Mouse (Mus musculus) intestine, embryonic 15.5 days (tissue): ENCODE measurements around the gene Nr1h2. TPM values are rescaled to one million over a fixed set of nuclear protein-coding genes. Genes with fewer than 3 reads are reported as not detected.

Experiments
- ATAC-seq: fragments of 200-750 bp; cut with Nextera tagmentation; 2 replicates; pipeline ENCODE4 v1.8.0; 2017; ENCODE audit warnings: moderate TSS enrichment, moderate library complexity
- H3K27ac ChIP-seq: fragments of 300-500 bp; sonication (generic); 2 replicates; pipeline ENCODE4 v1.5.1; 2015; ENCODE audit warnings: mild to moderate bottlenecking, inconsistent platforms
- H3K27me3 ChIP-seq: fragments of 300-500 bp; sonication (generic); replicated peaks from 2 replicates; pipeline ENCODE4 v1.6.1; 2015; ENCODE audit warnings: inconsistent platforms
- H3K36me3 ChIP-seq: fragments of 300-500 bp; sonication (generic); 2 replicates; pipeline ENCODE4 v1.6.1; 2015; ENCODE audit warnings: inconsistent platforms
- H3K4me1 ChIP-seq: fragments of 300-500 bp; sonication (generic); replicated peaks from 2 replicates; pipeline ENCODE4 v1.6.1; 2015; ENCODE audit warnings: inconsistent platforms
- H3K4me2 ChIP-seq: fragments of 300-500 bp; sonication (generic); replicated peaks from 2 replicates; pipeline ENCODE4 v1.6.1; 2015; ENCODE audit warnings: mild to moderate bottlenecking, inconsistent platforms
- H3K4me3 ChIP-seq: fragments of 300-500 bp; sonication (generic); replicated peaks from 2 replicates; pipeline ENCODE4 v1.5.1; 2015; ENCODE audit warnings: inconsistent platforms
- H3K9ac ChIP-seq: fragments of 300-500 bp; sonication (generic); 2 replicates; pipeline ENCODE4 v1.6.1; 2015; ENCODE audit warnings: inconsistent platforms
- H3K9me3 ChIP-seq: fragments of 300-500 bp; sonication (generic); 2 replicates; pipeline ENCODE4 v1.6.1; 2016; ENCODE audit warnings: inconsistent platforms
- WGBS: fragments of 180-500 bp; shearing (Covaris S2); methylation state at CpG from one replicate; pipeline ENCODE4 v1.1.7; 2015; 5-methylcytosine and 5-hydroxymethylcytosine counted together
- polyA plus RNA-seq: library from polyadenylated mRNA; unstranded; fragments of >200 nt; fragmentation: Nextera tagmentation; extraction: Ambion mirVana; gene quantifications from 2 replicates; pipeline ENCODE4 v1.2.1, GENCODE M21; 2015

The Nr1h2 gene
- polyA plus RNA-seq, 1 experiment from 2014 or later, result 66.3 TPM

DNA sequence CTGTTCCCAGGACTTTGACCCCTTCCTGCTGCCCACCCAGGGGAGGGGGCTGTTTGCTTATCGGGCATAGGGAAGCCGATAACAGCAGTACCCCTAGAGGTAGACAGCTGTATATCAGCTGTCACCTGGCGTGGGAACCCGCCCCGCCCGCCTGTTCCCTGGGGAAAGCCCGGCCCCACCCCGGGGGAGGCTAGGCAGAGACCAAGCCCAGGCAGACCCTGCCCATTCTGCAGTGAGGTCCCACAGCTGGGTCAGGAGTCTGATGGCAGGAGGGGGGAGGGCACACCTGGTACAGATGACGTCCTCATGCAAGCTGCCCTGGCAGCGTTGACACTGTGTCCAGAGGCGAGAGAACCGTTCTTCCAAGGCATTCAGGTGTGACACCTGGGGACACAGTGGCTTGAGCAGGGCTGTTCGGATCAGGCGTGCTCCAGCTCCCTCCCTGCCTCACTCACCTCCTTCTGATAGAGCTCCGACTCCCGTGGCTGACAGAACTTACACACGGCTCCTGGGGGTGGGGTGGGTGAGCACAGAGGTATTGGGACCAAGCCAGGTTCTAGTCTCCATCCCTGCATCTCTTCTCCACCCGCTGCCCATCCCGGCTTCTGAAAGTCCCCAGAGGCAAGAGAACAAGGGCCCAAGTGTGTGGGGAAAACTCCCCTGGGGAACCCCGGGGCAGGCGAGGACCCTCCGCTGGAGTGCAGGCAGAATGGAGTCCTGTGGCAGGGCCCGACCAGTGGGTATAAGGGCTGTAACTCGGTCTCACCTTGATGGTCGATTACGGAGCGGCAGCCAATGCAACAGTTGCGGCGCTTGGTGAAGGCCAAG lies 20.6 kb downstream of the Nr1h2 start:
- no peak overlapping the region for H3K4me3 ChIP-seq
- H3K27ac ChIP-seq, result no peak overlapping the region
- no peaks in the 10 kb centered on the region for H3K9me3 ChIP-seq
- no peak overlapping the region for H3K9ac ChIP-seq
- WGBS, result 72% methylated on average over 29 of the region's 29 CpGs
- H3K4me2 ChIP-seq, result no peak overlapping the region
- peaks cover 36% of the 10 kb centered on the region for H3K36me3 ChIP-seq
- H3K4me1 ChIP-seq, result no peaks in the 10 kb centered on the region; the same call in 1 of the 2 replicates
- H3K27me3 ChIP-seq, result no peaks in the 10 kb centered on the region; the same call in 1 of the 2 replicates
- peak; percentile 44 for ATAC-seq

DNA sequence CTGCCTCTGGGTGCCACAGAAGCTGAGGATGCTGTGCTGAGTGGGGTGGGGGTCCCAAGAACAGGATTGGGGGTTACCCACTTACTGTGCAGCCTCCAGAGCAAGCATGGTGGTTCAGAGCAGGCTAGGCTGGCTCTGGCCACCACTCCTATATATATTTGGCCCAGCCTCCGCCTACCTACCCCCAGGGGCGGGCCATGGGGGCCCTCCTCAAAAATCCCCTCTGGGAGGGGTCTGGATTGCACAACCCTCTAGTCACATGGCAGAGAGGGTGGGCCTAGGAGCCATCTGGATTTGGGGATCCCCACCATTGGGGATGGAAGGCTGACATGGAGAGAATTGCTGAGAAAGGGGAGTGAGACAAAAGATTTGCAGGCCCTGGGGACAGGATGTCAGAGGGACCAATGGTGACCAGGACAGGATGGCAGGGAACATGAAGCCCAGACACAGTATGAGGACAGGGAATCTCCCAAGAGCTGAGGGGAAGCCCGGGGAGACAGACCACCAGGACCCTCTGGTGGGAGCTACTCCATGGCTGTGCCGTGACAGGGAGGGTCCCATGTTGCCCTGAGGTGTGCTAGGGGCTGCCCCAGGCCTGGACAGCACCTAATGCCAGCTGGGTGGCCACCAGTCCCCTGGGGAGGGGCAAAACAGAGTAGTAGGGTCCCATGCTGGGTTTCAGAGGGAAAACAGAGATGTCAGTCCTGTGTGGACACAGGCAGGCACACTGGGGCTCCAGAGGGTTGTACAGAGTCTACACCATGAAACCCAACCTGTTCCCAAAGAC lies 21.6 kb downstream of the Nr1h2 start, which contains the start of gene Spib:
Spib (minus strand) TSS at position 126 of the 787 bp plus-strand sequence.
- Histone ChIP-seq H3K27ac (no peak within 1 kb of the TSS), H3K27me3 (no peaks in the 10 kb centered on the region; the same call in 1 of the 2 replicates), H3K4me3 (no peak within 1 kb of the TSS), H3K9ac (no peak within 1 kb of the TSS), H3K36me3 (peaks cover 27% of the 10 kb centered on the region), H3K4me1 (peaks cover 4% of the 10 kb centered on the region; the same call in 1 of the 2 replicates), H3K9me3 (no peaks in the 10 kb centered on the region), H3K4me2 (no peak within 1 kb of the TSS)
- WGBS, result 79% methylated on average over 4 of the region's 4 CpGs
- ATAC-seq, result no peak

DNA sequence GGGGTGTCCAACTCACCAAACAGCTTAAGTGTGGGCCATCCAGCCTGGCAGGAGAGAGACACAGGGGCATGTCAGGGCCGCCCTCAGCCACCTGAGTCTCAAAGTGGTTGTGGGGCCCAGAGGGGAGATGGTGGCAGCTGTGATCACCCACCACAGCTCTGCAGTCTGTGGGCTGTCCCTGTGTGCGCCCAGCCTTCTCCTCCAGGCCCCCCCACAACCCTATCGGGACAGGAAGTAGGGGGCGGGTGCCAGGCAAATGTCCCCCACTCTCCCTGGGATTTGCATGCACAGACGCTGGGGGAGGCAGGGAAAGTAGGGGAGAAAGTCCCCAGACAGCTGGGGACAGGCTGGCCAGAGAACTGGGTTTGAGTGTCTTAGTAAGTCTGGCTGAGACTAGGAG lies 22.5 kb downstream of the Nr1h2 start:
- Histone ChIP-seq H3K4me3 (no peak overlapping the region), H3K9ac (no peak overlapping the region), H3K36me3 (peaks cover 24% of the 10 kb centered on the region), H3K4me2 (no peak overlapping the region), H3K27me3 (peaks cover 6% of the 10 kb centered on the region; the same call in 1 of the 2 replicates), H3K9me3 (no peaks in the 10 kb centered on the region), H3K27ac (no peak overlapping the region), H3K4me1 (peaks cover 4% of the 10 kb centered on the region; the same call in 1 of the 2 replicates)
- 41% methylated on average over 5 of the region's 5 CpGs for WGBS
- ATAC-seq, result no peak

DNA sequence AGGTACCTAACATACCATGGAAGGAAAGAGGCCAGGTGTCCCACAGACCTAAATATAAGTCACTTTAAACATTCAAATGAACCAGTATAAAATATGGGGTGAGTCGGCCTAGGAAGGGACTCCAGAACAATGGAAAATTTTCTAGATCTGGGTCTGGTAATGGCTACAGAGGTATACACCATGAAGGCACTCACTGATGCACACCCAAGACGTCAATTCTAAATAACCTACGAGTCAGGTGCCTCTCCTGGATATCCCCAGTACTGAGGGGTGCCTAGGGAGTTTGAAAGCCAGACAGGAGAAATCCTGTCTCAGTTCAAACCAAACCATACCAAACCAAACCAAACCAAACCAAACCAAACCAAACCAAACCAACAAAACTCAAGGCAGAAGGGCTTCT lies 23.2 kb downstream of the Nr1h2 start:
- Histone ChIP-seq H3K9ac (no peak overlapping the region), H3K4me3 (no peak overlapping the region), H3K27me3 (peaks cover 7% of the 10 kb centered on the region; the same call in 1 of the 2 replicates), H3K4me1 (peaks cover 4% of the 10 kb centered on the region), H3K27ac (no peak overlapping the region), H3K36me3 (peaks cover 17% of the 10 kb centered on the region), H3K4me2 (no peak overlapping the region), H3K9me3 (no peaks in the 10 kb centered on the region)
- no peak for ATAC-seq
- 82% methylated on average over 3 of the region's 3 CpGs for WGBS

DNA sequence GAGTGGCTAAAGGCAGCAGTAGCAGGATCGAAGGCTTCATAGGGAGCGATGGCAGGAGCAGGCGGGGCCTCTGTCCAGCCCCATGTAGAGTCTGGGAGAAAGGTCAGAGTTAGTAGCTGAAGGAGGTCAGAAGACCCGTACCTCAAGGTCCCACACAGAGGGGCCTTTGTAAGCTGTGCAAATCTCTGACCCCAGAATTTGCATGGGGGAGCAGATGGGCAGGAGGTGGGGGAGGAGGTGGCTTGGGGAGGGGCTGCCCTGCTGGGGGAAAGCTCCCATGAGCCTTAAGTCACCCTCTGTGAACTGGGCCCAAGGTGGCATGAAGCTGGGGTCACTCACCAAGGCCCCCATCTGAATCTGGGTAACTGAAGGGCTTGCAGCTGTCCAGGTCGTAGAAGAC lies 24.2 kb downstream of the Nr1h2 start:
- no peak overlapping the region for H3K9ac ChIP-seq
- H3K9me3 ChIP-seq, result no peaks in the 10 kb centered on the region
- WGBS, result 63% methylated on average over 5 of the region's 5 CpGs
- peaks cover 14% of the 10 kb centered on the region for H3K4me1 ChIP-seq
- H3K36me3 ChIP-seq, result peaks cover 15% of the 10 kb centered on the region
- H3K27me3 ChIP-seq, result peaks cover 14% of the 10 kb centered on the region
- H3K4me2 ChIP-seq, result no peak overlapping the region
- ATAC-seq, result no peak
- no peak overlapping the region for H3K27ac ChIP-seq
- no peak overlapping the region for H3K4me3 ChIP-seq

DNA sequence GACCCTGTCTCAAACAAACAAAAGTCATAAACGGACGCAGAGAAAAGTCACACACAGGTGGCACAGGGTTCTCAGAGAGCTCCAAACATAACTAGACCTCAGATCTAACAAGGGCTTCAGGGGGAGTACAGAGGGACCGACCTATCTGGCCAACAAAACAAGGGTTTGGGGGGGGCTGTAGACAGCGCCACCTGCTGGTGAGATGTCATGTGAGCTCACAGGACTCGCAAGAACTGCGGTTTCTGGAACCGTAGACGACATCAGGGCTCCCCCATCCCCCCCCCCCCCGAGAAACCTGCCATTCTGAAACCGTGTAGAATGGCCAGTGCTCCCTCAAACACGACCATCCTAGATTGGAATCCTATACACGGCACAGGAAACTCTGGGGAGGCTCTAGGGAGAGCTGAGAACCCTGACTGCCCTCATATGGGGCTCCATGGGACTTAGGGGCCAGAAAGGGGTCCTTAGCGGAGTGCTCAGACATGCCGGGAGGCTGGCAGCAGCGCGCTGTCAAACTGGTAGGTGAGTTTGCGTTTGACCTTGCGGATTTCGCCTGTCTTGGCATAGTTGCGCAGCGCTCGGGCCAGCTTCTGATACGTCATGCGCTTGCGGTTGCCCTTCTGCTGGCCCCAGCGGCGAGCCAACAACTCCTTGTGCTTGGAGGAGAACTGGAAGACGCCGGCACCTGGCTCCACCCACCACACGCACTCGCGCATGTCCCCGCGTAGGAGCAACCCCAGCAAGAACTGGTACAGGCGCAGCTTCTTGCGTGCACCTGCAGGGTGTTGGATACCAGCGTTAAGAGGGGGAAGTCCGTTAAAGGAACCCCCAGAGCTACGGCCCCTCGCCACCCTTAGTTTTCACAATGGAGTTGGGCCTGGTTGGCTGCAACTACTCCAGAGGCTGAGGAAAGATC lies 26.0 kb downstream of the Nr1h2 start:
- H3K4me1 ChIP-seq, result peaks cover 15% of the 10 kb centered on the region
- peaks cover 30% of the 10 kb centered on the region for H3K27me3 ChIP-seq
- H3K9me3 ChIP-seq, result no peaks in the 10 kb centered on the region
- peak; percentile 64 for ATAC-seq
- H3K27ac ChIP-seq, result no peak overlapping the region
- H3K4me3 ChIP-seq, result peak overlapping the region; percentile 38
- 0 out of 2 replicates have a peak, but pooled peaks cover 3% of the 10 kb centered on the region for H3K36me3 ChIP-seq
- H3K4me2 ChIP-seq, result peak overlapping the region; percentile 87
- peak overlapping the region; percentile 38 for H3K9ac ChIP-seq
- WGBS, result 6% methylated on average over 40 of the region's 40 CpGs

DNA sequence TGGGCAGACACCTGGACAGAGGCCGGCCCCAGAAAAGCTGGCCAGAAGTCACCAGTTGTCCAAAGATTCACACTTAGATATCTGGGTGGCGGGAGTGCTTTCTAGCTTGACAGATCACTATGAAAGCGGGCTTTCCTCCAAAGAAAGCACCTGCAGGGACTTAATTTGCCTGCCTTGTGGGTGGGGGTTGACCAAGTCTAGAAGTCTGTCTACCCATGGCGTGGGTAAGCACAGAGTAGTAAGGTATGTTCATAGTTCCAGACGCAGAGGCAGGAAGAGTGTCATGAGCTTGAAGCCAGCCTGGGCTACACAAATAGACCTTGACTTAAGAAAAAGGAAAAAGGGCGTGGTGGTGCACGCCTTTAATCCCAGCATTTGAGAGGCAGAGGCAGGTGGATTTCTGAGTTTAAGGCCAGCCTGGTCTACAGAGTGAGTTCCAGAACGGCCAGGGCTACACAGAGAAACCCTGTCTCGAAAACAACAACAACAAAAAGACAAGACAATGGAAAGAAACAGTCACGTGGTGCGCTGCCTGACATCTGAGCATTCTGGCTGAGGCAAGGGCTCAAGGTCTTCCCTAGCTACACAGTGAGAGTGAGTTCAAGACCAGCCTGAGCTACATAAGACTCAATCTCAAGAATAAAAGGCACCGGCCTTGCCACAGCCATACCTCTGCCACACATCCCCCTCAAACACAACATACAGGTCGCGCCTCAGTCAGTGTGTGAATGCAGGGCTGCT lies 27.2 kb downstream of the Nr1h2 start:
- Histone ChIP-seq H3K4me3 (no peak overlapping the region), H3K4me1 (peaks cover 18% of the 10 kb centered on the region), H3K36me3 (no peaks in the 10 kb centered on the region), H3K9me3 (no peaks in the 10 kb centered on the region), H3K27ac (no peak overlapping the region), H3K27me3 (peaks cover 39% of the 10 kb centered on the region), H3K4me2 (no peak overlapping the region), H3K9ac (no peak overlapping the region)
- WGBS, result 90% methylated on average over 14 of the region's 14 CpGs
- ATAC-seq, result no peak

DNA sequence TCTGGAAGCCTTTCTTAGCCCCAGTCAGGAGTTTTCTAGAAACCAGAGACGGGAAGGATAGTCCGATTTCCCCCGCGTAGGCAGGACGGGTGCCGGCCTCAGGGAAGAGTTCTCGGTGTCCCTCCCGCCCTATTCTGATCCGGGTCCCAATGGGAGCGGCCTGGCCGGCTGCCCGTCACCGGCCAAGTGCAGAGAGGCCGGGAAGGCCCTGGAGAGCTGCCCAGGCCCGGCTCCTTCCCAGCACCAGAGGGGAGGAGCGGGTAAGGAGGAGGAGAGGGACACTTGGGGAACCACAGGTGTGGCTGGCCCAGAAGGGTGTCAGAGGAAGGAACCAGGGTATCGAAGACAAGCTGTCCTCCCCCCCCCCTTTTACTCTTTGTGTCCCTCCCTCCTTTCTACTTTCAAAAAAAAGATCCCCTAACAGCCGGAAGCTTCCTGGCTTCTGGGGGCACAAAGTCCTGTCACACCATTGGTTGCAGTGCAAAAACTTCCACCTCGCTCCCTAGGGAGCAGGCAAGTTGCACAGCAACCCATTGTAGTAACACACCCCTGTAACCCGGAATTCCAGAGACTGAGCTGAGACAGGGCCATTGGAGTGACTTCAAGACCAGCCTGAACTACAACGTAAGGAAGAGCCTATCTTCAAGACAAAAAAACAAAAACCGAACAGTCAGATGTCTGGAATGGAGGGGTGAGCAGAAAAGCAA lies 28.5 kb downstream of the Nr1h2 start:
- no peak overlapping the region for H3K27ac ChIP-seq
- no peak overlapping the region for H3K4me3 ChIP-seq
- H3K4me1 ChIP-seq, result peaks cover 20% of the 10 kb centered on the region
- WGBS, result 16% methylated on average over 22 of the region's 22 CpGs
- H3K9ac ChIP-seq, result no peak overlapping the region
- H3K27me3 ChIP-seq, result peaks cover 39% of the 10 kb centered on the region
- H3K4me2 ChIP-seq, result peak overlapping the region; percentile 50
- no peaks in the 10 kb centered on the region for H3K9me3 ChIP-seq
- no peaks in the 10 kb centered on the region for H3K36me3 ChIP-seq
- ATAC-seq, result peak; percentile 32; the same call in 1 of the 2 replicates

DNA sequence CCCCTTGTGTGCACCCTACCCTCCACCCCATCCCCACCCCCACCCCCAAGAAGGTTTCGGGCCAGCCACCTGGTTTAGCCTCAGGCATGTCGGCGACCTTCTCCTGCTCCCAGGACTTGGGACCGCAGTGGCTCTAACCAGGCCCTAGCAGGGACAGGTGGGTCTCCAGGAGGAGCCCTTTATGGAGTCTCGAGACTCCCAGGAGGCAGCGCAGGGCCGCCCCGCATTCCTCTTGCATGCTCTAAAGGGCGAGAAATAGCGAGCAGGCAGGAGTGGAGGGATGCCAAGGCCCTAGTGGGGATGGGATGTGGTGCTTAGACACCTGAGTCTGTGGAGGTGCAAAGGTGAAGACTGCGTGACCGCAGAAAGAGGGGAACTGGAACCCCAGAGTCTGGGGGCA lies 29.2 kb downstream of the Nr1h2 start, which contains the start of gene Mybpc2:
Mybpc2 (minus strand) TSS at position 155 of the 400 bp plus-strand sequence.
- no peaks in the 10 kb centered on the region for H3K9me3 ChIP-seq
- H3K27me3 ChIP-seq, result peaks cover 39% of the 10 kb centered on the region
- no peak within 1 kb of the TSS for H3K9ac ChIP-seq
- peaks cover 20% of the 10 kb centered on the region for H3K4me1 ChIP-seq
- H3K4me3 ChIP-seq, result no peak within 1 kb of the TSS
- WGBS, result 34% methylated on average over 12 of the region's 12 CpGs
- no peak for ATAC-seq
- no peaks in the 10 kb centered on the region for H3K36me3 ChIP-seq
- H3K4me2 ChIP-seq, result peak within 1 kb of the TSS; percentile 50
- no peak within 1 kb of the TSS for H3K27ac ChIP-seq

DNA sequence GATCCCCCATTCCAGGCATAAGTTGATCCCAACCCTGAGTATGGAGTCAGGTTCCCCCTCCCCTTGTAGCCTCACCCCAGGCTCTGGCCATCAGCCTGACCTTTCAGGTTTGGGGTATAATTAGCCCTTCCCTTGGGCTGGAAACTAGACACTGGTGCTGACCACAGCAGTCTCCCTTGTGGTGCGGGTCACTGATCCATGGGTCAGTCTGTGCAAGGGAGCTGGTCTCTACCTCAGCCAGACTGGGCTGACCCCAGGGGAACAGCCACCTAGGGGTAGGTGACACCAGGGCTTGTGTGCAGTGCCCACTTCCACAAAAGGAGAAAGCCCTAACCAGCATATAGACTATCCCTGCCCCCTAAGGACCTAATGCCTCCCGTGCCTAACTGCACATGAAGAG lies 30.7 kb downstream of the Nr1h2 start:
- ATAC-seq, result no peak
- no peaks in the 10 kb centered on the region for H3K36me3 ChIP-seq
- H3K4me3 ChIP-seq, result no peak overlapping the region
- H3K9me3 ChIP-seq, result no peaks in the 10 kb centered on the region
- H3K4me1 ChIP-seq, result peaks cover 20% of the 10 kb centered on the region
- no peak overlapping the region for H3K4me2 ChIP-seq
- H3K9ac ChIP-seq, result no peak overlapping the region
- H3K27me3 ChIP-seq, result peaks cover 39% of the 10 kb centered on the region
- 69% methylated on average over 2 of the region's 2 CpGs for WGBS
- no peak overlapping the region for H3K27ac ChIP-seq
